Mouse (Mus musculus) layer of hippocampus, postnatal 25 days (tissue): ENCODE measurements around the gene 4930507D05Rik. TPM values are rescaled to one million over a fixed set of nuclear protein-coding genes. Genes with fewer than 3 reads are reported as not detected.
"Not testable (repeated sequence)": the region's sequence is repeated elsewhere in the genome, so short reads cannot be mapped to it uniquely, and the experiment has no call there.

Experiments used
- DNase-seq, 2 experiments: peaks; one replicate each; pipeline ENCODE4 v3.0.0; 2022; ENCODE audit warnings: mixed read lengths in 2 of 2, low spot score in 1 of 2; ENCODE audit errors: extremely low spot score in 1 of 2
- total RNA-seq, 2 experiments: library from RNA; stranded (reverse); gene quantifications; 2 replicates each; pipeline ENCODE4 v1.2.3; 2021

4930507D05Rik gene
- total RNA-seq = 1 to 10 TPM; 1.2 to 2.0 TPM

DNA sequence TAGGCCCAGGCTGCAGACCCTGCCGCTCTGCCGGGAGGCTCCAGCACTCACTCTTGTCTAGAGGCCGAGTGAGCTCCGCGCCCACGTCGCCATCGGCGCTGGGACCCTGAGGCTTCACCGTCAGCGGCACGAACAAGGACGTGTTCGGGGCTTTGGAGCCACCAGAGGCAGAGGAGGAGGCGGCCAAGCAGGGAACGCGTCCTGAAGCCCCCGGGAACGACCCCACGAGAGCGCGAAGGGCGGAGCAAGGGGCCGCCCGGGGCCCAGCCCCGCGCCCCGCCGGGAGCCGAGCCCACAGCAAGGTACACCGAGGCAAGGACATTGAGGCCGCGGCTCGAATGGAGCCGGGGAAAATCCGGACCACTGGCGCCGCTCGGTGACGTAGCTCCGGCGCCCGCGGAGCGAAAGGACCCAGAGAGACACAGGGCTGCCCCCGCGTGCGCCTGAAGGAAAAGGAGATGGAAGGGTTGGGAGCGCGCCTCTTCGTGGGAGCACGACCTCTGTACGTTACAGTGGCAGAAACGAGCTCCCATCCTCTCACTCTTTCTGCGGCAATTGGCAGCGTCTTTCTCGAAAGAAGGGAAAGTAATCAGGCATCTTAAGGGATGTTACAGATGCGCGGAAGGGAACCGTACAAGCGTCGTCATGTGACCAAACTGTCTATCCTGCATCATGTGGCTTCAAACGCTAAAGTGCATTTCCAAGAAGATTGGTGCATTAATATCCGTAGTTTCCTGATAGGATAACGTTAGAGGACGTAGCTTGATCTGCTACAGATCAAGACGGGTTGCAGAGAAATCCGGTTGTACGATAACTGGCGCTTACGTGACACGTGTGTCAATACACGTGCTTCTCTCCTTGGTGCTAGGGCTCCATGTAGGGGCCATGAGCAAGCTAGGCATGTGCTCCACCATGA is at the start of gene 4930507D05Rik, which contains the start of gene Supv3l1:
Gene 4930507D05Rik (plus strand): TSS at position 126 of the 916 bp plus-strand sequence.
Gene Supv3l1 (minus strand): TSS at position 375 of the 916 bp plus-strand sequence.
- DNase-seq = peak; percentile 97 to 98

DNA sequence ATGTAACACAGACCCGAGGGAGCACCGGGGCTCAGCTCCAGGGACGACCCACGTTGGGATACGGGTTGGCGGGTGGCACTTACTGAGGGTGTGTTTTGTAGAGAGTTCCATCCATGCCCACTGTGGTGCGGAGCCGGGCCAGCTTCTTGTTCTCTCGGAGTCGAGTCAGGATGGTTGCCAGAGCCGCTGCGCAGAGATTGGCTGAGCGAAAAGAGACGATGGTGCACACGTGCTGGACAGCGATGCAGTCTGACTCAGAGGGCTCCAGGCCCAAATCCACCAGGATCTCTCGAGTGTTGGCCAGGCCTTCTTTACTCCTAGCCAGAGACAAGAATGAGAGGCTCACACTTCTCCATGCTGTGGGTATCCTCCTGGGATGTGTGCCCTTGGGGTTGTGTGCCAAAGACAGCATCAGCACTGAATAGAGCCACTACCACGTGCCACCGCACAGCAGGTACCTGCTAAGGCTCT is 47.6 kb upstream of the 4930507D05Rik start:
- DNase-seq = no peak

DNA sequence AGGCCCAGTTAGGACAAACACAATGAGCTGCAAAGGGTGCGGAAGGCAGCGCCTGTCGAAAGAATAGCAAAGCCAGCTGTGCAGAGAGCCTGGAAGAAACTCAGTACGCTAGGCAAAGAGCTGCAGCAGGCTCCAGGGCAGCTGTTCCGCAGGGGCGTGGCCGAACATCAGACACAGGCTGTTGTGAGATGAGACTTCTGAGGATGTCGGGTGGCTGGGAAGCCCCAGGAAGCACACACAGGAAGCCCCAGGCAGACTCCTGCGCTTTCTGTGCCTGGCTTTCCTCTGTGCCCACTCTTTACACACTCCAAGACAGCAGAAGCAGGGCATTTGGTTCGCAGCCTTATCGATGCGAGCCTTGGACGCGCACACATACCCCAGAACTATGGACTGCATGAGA is 44.4 kb upstream of the 4930507D05Rik start:
- no peak for DNase-seq

DNA sequence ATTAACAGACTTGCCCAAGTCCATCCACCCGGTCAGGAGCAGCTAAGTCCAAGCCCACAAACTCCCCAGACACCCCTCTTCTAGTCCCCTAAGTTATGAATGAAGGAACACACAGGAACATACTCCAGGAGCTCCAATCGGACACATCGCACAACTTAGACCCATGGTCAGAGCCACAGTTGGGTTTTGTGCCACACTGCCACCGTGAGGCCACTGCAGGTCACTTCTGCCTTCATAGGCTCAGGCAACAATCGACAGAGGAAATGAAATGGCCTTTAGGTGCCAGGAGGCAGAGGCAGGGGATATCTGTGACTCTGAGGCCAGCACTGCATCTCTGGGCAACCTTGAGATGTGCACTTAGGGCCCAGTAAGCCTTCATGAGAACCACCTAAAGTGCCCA is 38.3 kb upstream of the 4930507D05Rik start:
- peak; percentile 48 to 66 for DNase-seq

DNA sequence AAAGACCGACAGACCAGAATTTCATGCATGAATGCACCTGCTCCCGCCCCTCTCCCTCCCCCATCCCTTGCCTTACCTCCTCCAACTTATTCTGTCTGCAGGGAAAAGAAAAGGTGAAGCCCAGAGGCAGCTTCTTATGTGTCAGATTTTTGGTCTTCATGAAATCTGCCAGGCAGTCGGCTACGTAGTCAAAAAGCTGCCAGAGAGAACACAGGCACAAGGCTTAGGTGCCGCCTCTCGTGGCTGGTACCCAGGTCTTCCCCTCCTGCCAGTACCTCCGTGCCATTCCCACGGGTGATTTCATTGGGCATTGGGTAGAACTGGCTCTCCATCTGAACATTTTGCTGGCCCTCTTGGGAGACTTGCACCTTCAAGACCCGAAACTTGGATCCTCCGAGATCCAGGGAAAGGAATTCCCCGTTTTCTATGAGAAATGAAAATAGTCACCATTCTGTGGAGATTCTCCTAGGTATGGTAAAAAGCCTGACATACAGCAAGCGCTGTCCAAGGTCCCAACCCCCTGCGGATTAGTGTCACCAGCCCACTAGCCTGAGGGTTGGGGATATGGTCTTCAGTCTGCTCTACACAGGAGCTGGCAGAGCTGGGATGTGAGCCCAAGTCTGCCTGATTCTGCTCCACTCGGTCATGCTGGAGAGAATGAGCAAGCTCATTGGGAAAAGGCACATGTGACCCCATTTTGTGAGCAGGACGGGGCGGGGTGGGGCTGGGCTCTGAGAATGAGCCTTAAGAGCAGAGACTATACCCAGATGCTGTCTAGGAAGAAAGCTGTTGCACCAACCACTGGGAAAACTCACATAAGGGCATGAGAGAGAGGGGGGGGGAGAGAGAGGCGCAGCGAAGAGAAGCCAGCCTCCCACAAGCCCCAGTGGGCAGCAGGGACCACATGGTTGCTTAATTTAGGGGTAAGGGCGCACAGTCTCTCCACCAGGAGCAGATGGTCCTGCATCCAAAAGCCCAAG is 37.6 kb upstream of the 4930507D05Rik start:
- no peak for DNase-seq

DNA sequence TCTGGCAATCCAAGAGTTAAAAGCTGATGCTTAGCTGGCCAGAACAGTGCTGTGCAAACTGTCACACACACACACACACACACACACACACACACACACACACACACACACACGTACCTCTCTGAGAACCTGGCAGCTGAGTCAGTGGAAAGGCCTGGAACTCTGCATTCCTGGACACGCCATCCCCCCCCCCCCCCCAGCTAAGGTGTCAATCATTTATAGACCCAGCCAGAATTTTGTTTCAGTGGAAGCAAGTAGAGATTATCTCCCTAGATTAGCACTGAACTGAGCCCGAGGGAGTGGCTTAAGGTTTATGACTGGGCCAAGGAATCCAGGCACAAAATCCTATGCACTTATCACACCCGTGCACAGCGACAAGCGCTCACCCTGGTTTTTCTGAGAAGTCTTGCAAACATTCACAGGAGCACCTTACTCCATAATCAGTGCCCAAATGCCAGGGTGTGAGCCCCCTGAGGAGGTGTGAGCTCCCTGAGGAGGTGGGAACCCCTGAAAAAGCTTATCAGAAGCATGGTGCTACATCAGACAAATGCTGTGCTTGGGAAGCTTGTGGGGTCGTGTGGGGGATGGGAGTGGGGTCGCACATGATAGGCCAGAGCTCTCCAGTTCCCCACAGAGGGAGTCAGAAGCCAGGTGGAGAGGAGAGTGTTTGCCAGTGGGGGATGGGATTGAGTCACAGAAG is 36.2 kb upstream of the 4930507D05Rik start:
- DNase-seq = no peak

DNA sequence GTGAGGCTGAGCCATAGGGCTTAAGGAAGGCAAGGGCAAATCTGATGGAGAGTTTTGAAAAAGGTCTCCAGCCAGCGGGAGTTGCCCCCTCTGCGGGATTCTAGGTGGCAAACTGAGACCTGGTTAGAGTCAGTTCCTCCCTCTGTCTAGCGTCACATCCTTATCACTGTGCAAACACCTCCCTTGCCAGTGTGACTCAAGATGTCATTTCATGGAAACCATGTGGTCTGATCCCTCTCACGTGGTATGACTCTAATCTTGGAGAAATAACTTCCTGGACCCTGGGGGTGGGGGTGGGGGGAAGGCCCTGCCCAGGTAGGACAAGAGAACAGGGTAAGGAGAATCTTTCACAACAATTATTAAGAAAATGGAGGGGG is 35.7 kb upstream of the 4930507D05Rik start:
- no peak for DNase-seq

DNA sequence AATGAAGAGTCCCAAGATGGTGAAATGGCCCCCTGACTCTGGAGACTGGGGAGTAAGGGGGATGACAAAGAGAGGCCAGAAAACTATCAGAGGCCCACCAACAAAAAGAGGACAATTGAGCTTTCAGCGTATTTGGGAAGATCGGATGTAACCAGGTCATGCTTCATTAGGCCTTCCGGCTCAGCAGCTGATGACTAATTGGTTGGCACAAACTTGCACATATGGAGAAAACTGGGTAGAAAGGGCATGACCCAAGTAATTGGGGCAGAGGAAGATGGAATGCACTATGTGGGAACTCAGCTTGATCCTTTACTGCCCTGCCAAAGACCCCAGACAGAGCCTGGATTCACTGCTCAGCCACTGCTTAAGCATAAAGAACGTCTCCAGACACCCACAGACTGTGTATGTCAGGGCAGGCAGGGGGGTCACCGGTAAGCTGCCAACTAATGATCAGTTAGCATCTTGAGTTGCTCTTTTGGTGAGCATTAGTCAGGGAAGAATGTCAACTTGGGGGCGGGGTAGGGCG is 30.4 kb upstream of the 4930507D05Rik start:
- no peak for DNase-seq

DNA sequence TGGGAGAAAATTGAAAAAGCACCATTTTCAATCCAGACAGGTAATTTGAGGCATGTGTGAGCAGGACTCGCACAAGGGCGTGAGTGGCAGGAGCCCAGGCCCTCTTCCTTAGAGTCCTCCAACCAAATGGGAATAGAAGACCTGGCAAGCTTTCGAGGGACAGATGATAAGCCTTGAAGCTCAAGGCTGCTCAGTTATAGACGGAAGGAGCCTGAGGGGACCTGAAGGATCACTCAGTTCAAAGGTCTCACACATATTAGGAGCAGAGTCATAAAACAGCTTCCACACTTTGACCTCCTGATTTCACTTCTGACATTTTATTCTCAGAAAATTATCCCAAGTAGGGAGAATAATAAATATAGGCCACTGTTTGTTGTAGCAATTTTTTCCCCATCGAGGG is 29.9 kb upstream of the 4930507D05Rik start:
- no peak for DNase-seq

DNA sequence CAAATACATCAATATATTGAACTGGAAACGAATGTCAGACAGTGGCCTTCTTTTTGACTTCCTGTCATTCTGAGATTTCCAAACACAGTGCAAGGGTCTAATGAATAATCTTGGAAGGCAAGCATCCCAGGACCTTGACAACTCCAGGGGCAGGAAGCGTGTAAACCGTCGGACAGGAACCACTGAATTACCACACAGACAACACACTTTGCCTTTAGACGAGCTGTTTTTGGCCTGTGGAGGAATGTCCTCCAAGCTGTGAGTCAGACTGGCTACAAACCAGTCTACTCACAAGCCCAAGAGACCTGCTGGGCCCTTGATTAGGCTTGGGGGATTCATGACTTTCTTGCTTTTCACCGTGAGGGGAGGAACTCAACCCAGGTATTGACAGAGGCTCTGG is 28.9 kb upstream of the 4930507D05Rik start:
- no peak for DNase-seq

DNA sequence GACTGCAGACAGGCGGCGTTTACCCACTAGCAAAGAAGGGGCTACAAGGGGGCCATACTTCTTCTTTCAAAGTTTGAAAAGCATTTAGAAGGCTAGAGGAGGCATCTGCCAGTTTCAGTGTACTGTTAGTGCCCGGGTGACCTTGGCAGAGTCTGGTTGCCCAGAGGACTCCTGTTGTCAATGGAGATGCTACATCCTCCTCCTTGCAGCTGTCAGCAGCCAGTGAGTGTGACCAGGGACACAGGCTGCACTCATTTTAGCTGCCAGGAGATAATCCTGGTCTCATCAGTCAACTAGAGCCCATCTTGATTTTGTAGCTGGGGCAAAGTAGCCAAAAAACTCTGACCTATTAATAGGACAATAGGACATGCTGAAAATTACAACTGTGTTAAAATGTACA is 28.2 kb upstream of the 4930507D05Rik start:
- DNase-seq = no peak

DNA sequence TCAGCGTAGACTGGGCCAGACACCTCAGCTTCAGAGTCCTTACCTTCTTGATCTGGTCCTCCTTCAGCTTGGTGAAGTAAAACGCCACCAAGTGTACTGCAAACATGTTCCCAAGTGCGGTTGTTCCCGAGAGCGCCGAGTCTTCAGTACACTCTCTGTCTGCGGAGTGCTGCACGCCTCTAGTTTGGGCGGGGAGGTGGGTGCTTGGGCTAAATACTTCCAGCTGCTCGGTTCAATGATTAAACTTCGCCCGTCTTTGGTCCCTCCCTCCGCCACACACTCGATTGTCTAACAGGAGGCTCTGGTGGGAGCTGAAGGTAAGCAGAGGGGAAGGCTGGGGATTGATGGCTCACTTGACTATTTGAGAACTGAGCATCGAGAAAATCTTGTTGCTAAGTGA is 27.0 kb upstream of the 4930507D05Rik start, which contains the start of gene Hkdc1:
Gene Hkdc1 (minus strand): TSS at position 237 of the 400 bp plus-strand sequence.
- no peak for DNase-seq

DNA sequence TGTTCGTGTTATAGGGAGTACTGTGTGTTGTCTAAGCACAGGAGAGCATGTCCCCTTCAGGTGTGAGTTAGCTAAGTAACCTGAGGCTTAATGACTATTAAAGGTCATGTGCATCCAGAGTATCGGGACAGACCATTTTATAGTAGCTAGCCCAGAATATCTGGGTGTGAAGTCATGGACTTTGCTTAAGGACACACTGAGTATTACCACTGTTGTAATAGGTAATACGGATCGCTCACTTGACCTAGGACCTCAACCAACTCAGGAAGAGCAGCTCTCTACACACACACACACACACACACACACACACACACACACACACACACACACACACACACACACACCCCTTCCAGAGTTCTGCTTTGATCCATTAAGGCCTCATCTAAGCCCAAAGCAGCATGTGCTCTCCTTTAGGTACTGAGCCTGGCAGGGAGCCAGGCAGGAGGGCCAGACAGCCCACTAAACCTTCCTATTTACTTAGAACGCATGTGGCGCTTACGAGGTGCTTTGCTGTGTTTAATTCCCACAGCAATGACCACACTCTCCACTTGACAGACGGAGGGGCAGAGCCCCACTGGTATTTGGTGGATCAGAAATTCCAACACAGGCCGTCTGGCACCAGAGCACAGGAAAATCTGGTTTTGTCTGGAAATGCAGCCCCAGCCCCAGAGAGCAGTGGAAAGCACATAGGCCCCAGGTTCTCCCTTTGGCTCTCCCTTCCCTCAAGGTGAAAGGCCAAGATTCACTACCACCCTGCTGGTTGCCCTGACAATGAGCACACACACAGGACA is 24.0 kb upstream of the 4930507D05Rik start:
- DNase-seq = no peak

DNA sequence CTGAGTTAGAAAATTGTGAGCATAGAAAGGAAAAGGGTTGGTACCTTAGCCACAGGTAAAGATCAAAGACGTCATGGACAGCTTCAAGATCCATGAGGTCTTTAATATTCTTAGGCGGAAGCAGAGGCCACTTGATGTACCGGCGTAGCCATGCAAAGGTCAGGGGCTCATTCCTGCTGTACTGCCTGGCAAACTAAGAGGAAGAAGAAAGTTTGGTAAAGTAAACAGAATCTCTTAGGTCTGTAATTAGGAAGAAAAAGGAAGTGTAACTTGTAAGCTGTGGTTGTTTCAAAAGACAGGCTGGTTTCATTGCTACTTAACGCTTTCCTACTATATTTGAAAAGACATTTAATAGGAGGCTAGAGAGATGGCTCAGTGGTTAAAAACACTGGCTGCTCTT is 18.9 kb upstream of the 4930507D05Rik start:
- DNase-seq = no peak

DNA sequence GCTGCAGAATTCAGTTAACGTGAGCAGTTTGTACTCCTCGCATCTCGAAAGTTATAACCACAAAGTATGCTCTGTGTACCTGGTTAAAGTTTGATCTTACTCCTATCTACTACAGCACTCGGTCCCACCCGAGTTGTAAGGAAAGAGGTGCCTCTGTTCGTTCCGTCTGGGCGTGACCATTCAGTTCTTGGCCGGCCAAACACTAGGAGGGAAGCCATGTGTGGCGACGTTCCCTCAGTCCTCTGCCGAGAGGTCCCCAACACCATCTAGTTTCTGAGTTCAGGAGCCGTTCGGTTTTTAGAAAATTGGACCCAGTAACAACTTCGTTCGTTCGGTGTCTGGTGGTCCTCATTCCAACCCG is 971 bp downstream of the 4930507D05Rik start:
- no peak for DNase-seq

DNA sequence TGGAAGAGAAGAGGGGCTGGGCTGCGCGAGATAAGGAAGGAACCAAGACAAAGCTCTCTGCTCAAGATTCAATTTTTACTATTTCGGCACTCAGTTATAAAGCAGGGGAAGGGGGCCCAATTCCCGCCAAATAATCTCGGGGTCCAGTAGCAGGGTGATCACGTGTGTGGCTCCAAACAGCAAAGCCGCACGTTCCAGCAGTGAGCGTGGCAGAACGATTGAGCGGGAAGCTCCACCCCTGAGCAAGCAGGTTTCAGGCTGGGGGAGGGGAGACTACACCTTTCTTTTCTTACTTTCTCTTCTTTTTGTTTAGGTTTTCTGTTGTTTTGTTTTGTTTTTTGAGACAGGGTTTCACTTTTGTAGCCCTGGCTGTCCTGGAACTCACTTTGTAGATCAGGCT is 2.7 kb downstream of the 4930507D05Rik start:
- DNase-seq = not testable (repeated sequence)

DNA sequence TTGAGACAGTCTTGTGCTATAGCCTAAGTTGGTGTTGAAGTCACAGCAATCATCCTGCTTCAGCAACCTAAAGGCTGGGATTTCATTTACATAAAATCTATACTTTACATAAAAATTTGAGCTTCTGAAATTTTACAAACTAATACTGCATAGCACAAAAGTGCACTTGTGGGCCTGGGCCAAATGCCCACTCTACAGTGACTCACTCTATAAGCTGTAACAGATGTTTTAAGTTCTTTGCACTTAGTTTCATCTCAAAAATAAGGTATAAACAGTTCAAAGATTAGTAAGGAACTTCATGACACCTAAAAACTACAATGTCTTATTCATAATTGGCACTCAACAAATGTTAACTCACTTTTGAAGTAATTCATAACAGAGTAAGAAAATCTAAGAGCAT is 12.0 kb downstream of the 4930507D05Rik start:
- no peak for DNase-seq

DNA sequence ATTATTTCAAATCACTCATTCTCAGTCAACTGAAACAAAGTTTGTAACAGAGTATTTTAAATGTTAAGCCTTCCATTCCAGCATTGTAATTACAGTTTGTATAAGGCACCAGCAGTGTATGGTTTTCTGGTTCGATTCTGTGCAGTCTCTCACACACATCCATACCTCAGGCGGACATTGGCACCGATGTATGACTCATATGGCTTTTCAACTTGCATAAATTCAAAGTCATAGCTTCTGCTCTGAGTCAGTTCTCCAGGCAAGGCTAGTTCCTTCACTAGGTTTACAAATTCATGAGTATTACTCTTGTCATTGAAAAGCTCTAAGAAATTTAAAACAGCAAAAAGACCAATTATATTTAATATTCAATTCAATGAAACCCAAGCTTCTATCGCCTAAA is 20.4 kb downstream of the 4930507D05Rik start:
- no peak for DNase-seq

DNA sequence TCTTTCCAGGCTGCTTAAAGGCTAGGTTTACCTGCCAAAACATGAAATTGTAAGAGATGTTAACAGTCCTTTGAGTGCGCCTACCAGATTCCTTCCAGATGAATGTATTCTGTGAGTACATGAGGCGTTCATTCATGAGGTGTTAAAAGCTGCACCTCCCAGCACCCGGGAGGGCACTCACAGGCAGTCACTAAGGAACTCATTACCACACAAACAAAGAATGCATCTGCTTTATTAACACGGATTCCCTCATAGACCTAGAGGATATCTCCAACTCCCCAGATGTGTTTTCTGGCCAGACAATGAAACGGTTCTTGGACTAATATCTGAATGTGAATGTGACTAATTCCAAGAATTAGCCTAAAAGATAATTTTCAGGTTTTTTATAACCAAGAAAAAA is 21.8 kb downstream of the 4930507D05Rik start:
- no peak for DNase-seq
